Mouse (Mus musculus): Measurements from ENCODE around the gene Eapp.
"Not testable (repeated sequence)": the region's sequence is repeated elsewhere in the genome, so short reads cannot be mapped to it uniquely, and the experiment has no call there.

Eapp gene

DNA sequence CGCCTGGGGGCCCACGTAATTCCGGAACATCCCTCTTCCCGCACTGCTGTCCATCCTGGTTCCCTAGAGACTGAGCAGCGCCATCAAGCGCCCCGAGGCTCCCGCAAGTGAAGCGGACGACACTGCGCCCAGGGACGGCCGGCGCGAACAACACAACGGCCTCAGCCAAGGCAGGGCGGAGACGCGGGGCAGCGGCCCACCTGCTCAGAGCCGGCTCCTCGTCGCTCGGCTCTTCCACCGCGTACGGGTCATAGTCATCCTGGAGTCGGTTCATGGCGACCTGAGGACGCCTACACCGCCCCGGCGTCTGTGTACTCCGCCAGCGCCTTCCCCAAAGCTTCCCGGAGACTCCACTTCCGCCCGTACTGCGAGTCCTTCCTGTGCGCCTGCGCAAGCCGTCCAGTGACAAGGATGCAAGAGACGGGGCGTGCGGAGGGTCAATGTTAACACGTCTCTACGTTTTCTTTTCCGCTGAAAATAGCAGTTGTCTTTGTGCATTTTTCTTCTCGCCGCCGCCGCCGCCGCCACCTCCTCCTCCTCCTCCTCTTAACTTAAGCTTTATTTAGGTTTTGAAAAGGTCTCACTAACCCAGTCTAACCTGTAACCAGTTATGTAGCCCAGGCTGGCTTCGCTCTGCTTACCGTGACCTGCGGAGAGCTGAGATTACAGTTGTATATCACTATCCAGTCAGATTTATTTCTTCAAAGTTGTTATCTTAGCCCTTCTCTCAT lies at the start of gene Eapp:
Gene Eapp (minus strand): TSS at position 387 of the 731 bp plus-strand sequence.
- DNase-seq (ENCODE audit: low read depth, low spot score), result peak; percentile 91

DNA sequence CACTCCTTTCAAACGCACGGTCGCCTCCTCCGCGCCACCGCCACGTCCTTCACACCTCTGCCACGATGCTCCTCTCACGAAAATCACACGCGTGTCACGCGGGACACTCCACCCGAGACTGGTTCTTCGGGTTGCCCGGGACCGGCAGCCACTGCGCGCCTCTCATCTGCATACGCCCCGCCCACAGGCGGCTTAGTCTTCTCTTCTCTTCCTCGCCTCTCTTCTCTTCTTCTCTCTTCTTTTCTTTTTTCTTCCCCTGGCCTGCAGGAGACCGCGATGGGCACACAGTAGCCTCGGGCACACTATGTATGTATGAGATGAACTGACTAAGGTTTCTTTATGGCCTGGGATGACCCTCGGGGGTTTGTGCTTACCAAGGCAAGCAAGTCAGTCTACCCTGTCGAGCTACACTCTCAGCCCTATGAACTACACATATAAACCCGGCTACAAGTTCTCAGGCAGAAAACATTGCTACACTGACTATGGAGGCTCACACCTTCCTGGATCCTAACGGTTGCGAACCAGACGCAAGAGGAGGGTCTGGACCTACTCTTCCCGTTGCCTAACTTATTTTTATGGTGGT lies 43.1 kb upstream of the Eapp start:
- not testable (repeated sequence) for DNase-seq (ENCODE audit: low read depth, low spot score)

DNA sequence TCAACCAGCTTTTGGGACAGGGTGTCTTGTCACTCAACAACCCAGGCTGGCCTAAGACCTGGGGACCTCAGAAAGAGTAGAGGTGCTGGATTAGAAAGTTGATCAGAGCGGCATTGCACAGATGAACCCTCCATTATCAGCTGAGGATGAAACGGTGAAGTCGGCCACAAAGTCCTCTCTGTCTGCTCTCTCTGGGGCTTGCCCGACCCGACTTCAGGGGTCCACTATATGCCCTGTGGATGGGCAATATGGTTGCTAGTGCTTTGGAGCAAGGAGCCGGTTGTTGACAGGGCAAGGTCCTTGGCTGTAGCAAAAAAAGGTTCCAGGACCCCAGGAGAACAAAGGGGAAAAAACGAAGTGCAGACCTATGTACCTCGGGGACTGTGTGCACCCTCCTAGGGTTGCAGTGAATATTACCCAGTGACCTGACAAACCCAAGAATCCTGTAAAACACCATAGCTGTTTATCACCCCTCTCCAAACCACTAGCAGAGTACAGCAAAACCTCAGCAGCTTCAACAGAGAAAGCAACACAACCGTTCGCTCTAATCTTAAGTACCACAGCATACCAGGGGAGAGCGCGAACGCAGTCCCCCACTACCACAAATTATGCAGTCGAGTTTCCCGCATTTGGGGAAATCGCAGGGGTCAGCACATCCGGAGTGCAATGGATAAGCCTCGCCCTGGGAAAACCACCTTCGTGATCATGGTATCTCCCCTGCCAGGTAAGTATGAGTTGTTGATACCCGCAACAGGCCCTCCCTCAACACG lies 42.4 kb upstream of the Eapp start:
- not testable (repeated sequence) for DNase-seq (ENCODE audit: low read depth, low spot score)

DNA sequence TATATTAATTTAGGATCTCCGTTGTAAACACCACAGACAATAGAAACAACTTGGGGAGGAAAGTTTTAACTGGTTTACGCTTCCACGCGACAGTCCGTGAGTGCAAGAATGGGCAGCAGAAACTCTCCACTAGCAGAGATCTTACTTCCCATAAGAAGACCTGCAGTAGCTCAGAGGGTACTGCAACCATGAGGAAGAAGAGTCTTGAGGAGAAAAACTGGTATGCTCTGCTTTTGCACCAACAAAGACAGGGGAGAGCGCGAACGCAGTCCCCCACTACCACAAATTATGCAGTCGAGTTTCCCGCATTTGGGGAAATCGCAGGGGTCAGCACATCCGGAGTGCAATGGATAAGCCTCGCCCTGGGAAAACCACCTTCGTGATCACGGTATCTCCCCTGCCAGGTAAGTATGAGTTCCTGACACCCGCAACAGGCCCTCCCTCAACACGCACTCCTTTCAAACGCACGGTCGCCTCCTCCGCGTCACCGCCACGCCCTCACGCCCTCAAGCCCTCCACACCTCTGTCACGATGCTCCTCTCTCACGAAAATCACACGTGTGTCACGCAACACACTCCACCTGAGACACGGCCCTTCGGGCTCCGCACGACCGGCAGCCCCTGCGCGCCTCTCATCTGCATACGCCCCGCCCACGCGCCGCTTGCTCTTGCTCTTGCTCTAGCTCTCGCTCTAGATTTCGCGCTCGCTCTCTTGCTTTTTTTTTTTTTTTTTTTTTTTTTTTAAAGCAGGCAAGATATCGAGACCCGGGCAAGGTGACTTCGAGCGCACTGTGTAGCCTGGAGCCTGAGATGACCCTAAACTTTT lies 38.8 kb upstream of the Eapp start:
- not testable (repeated sequence) for DNase-seq (ENCODE audit: low read depth, low spot score)

DNA sequence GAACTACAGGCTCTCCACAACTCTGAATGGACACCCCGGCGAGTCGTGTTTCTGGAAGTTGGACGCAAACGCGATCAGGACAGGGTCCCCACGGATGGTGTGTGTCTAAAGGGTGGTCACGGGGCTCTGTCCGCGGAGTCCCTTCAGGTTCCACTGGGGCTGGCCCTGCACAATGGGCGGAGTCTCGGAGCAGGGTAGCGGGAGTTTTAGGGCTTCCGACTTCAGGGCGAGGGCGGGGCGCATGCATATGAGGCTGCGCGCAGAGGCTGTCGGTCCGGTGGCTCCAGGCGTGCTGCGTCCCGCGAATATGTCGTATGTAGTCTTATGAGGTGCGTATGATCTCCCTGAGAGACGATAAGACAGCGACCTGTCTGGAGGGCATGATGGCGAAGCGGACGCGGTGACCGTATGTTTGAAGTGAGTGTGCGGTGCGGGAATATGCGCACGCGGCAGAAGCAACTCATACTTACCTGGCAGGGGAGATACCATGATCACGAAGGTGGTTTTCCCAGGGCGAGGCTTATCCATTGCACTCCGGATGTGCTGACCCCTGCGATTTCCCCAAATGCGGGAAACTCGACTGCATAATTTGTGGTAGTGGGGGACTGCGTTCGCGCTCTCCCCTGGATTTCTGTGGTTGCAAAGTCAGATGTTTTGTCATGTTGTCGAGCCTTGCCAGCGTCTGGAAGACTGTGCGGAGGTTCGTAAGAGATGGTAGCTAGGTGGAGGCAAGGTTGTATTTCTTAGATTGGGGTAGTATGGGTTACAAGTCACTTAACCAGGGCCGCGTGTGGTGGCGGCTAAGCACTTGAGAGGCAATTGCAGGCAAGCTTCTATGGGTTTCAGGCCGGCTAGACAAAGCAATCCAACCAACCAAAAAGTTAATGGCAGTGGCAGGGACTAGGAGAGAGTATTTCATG lies 33.7 kb upstream of the Eapp start:
- not testable (repeated sequence) for DNase-seq (ENCODE audit: low read depth, low spot score)

DNA sequence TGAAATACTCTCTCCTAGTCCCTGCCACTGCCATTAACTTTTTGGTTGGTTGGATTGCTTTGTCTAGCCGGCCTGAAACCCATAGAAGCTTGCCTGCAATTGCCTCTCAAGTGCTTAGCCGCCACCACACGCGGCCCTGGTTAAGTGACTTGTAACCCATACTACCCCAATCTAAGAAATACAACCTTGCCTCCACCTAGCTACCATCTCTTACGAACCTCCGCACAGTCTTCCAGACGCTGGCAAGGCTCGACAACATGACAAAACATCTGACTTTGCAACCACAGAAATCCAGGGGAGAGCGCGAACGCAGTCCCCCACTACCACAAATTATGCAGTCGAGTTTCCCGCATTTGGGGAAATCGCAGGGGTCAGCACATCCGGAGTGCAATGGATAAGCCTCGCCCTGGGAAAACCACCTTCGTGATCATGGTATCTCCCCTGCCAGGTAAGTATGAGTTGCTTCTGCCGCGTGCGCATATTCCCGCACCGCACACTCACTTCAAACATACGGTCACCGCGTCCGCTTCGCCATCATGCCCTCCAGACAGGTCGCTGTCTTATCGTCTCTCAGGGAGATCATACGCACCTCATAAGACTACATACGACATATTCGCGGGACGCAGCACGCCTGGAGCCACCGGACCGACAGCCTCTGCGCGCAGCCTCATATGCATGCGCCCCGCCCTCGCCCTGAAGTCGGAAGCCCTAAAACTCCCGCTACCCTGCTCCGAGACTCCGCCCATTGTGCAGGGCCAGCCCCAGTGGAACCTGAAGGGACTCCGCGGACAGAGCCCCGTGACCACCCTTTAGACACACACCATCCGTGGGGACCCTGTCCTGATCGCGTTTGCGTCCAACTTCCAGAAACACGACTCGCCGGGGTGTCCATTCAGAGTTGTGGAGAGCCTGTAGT lies 23.4 kb upstream of the Eapp start:
- not testable (repeated sequence) for DNase-seq (ENCODE audit: low read depth, low spot score)

DNA sequence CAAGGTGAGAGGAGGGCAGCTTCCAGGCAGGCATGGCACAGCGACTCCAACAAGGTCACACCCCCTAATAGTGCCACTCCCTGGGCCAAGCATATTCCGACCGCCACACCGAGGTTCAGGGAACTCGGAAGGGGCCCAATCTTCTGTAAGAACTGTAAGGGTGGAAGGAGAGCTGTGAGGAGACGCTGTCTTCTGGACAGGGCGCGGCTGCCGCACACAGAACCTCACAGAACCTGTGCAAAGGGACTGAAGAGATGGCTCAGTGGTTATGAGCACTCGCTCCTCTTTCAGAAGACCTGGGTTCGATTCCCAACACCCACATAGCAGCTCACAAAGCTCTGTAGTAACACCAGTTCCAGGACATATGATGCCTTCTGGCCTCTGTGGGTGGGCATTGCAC lies 21.8 kb upstream of the Eapp start:
- DNase-seq (ENCODE audit: low read depth, low spot score), result not testable (repeated sequence)

DNA sequence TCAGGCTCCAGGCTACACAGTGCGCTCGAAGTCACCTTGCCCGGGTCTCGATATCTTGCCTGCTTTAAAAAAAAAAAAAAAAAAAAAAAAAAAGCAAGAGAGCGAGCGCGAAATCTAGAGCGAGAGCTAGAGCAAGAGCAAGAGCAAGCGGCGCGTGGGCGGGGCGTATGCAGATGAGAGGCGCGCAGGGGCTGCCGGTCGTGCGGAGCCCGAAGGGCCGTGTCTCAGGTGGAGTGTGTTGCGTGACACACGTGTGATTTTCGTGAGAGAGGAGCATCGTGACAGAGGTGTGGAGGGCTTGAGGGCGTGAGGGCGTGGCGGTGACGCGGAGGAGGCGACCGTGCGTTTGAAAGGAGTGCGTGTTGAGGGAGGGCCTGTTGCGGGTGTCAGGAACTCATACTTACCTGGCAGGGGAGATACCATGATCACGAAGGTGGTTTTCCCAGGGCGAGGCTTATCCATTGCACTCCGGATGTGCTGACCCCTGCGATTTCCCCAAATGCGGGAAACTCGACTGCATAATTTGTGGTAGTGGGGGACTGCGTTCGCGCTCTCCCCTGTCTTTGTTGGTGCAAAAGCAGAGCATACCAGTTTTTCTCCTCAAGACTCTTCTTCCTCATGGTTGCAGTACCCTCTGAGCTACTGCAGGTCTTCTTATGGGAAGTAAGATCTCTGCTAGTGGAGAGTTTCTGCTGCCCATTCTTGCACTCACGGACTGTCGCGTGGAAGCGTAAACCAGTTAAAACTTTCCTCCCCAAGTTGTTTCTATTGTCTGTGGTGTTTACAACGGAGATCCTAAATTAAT lies 18.3 kb upstream of the Eapp start:
- DNase-seq (ENCODE audit: low read depth, low spot score), result not testable (repeated sequence)

DNA sequence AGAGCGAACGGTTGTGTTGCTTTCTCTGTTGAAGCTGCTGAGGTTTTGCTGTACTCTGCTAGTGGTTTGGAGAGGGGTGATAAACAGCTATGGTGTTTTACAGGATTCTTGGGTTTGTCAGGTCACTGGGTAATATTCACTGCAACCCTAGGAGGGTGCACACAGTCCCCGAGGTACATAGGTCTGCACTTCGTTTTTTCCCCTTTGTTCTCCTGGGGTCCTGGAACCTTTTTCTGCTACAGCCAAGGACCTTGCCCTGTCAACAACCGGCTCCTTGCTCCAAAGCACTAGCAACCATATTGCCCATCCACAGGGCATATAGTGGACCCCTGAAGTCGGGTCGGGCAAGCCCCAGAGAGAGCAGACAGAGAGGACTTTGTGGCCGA lies 14.8 kb upstream of the Eapp start:
- not testable (repeated sequence) for DNase-seq (ENCODE audit: low read depth, low spot score)

DNA sequence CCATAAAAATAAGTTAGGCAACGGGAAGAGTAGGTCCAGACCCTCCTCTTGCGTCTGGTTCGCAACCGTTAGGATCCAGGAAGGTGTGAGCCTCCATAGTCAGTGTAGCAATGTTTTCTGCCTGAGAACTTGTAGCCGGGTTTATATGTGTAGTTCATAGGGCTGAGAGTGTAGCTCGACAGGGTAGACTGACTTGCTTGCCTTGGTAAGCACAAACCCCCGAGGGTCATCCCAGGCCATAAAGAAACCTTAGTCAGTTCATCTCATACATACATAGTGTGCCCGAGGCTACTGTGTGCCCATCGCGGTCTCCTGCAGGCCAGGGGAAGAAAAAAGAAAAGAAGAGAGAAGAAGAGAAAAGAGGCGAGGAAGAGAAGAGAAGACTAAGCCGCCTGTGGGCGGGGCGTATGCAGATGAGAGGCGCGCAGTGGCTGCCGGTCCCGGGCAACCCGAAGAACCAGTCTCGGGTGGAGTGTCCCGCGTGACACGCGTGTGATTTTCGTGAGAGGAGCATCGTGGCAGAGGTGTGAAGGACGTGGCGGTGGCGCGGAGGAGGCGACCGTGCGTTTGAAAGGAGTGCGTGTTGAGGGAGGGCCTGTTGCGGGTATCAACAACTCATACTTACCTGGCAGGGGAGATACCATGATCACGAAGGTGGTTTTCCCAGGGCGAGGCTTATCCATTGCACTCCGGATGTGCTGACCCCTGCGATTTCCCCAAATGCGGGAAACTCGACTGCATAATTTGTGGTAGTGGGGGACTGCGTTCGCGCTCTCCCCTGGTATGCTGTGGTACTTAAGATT lies 14.2 kb upstream of the Eapp start:
- DNase-seq (ENCODE audit: low read depth, low spot score), result not testable (repeated sequence)

DNA sequence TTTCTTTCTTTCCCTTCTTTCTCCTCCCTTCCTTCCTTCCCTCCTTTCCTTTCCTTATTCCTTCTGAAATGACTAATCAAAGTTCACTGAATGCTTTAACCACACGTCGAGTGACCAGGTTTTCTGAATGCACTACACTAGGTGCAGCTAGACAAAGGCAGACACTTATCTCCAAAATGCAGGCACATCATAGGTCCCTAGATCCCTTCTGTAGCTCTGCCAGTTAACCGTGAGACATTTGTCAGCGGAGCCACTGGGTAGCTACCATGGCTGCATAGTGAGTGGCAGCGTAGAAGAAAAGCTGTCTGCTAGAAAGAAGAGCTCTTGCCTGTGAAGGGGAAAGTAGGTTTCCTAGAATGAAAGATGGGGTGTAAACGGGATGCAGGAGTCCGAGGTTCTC lies 3.7 kb upstream of the Eapp start:
- DNase-seq (ENCODE audit: low read depth, low spot score), result no peak

DNA sequence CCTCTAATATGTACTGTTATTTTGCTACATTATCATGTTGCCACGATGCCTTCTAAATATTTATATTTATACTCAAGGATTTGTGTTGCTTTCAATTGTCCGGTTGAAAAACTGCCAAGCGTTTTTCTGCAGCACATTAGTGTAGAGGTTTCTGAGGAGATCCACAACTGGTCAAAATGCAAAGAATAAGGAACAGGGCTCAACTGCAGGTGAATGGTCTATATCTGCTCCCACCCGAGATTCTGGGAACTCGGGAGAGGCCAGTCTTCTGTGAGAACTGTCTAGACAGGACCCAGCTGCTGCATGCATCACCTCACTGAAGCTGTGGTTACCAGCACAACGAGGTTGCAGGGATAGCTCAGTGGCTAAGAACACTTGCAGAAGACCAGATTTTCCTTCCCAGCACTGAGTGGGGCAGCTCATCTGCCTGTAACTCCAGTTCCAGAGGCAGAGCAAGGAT lies 2.1 kb upstream of the Eapp start:
- DNase-seq (ENCODE audit: low read depth, low spot score), result no peak

DNA sequence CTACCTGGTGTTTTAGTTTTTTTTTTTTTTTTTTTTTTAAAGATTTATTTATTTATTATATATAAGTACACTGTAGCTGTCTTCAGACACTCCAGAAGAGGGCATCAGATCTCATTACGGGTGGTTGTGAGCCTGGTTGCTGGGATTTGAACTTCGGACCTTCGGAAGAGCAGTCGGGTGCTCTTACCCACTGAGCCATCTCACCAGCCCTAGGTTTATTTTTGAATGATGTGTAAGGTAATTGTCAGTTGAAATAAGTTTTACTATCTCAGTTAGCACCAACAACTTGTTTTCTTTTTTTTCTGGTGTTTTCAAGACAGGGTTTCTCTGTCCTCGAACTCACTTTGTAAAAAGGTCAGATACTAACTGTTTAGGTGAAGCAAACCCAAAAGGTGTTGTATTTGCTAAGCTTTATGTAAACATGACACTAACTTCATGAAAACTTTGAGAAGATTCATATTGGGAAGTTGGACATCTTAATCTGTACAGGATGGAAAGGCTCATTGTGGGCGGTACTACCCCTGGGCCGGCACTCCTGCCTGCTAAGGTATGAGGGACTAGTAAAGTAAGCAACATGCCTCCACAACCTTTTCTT lies 1.4 kb upstream of the Eapp start:
- no peak for DNase-seq (ENCODE audit: low read depth, low spot score)

DNA sequence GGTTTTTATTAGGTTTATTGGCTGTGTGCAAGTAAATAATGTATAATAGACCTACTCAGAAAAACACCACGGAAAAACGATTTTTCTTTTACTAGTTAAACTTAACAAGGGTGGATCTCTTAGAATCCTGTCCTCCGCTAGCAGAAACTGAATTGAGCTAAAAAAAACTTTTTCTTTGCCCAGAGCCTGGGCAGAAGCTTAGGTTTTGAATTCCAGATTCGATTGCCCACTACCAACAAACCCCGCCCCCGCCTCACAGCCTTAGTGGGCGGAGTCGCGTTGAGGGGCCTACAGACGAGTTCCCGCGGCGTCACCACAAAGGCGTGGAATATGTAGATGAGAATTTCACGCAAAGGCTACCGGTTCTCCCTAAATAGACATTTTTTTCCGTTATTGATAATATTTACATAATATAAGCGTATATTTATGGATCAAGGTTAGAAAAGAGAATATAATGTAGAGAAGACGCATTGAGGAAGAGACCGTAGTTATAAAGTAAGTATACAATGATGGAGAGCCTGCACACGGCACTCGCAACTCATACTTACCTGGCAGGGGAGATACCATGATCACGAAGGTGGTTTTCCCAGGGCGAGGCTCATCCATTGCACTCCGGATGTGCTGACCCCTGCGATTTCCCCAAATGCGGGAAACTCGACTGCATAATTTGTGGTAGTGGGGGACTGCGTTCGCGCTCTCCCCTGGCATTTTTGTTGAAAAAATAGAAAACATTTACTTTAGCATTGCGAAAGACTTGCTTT lies 725 bp upstream of the Eapp start:
- DNase-seq (ENCODE audit: low read depth, low spot score), result peak; percentile 90

DNA sequence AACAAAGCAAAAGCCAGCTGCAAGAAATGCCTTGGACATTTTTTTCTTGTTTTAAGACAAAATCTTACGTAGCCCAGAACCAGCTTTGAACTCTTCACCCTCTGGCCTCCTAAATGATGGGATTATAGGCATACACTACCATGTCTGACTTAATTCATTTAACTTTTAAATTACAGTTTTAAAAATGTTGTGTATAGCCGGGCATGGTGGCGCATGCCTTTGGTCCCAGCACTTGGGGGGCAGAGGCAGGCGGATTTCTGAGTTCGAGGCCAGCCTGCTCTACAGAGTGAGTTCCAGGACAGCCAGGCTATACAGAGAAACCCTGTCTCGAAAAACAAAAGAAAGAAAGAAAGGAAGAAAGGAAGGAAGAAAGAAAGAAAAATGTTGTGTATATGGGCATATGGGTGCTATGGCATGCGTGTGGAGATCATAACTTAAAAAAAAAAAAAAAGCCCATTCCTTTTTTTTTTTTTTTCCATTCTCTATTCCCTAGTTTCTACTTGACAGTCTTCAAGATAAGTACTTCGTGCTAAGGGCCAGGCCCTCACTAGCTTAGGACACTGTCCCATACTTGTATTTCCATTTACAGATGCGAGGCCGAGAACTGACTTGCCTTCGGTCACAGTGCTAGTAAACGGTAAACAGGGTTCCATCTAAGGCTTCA lies 718 bp downstream of the Eapp start:
- no peak for DNase-seq (ENCODE audit: low read depth, low spot score)

DNA sequence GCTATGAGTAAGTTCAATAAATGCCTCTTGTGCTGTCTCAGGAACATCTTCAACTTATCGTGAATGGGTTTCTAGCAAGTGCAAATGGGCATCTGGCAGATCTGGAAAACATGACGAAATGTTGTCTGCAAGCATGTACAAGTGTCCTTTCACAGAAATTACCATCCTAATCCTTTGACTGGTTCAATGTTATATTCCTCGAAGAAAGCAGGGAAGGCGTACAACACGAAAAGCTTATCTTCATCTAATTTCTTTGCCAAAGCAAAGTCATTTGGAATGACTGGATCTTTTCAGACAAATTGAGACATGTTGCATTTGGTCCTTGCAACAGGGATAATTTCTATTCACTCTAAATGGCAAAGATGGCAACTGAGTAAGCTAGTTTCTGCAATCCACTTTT lies 6.6 kb downstream of the Eapp start:
- DNase-seq (ENCODE audit: low read depth, low spot score), result no peak
